Mouse (Mus musculus) activated CD4-positive, CD25-positive, alpha-beta regulatory T cell (primary cell): ENCODE results near the gene Slc6a6. TPM values are rescaled to one million over a fixed set of nuclear protein-coding genes. Genes with fewer than 3 reads are reported as not detected.

Experiments
- polyA plus RNA-seq, 2 experiments: library from polyadenylated mRNA; unstranded; fragments of 100-300 nt; shearing (Covaris generic); gene quantifications; one replicate each; pipeline ENCODE4 v1.2.1; 2017

Gene Slc6a6
- 10 to 100 TPM; 66.8 to 69.0 TPM for polyA plus RNA-seq

DNA sequence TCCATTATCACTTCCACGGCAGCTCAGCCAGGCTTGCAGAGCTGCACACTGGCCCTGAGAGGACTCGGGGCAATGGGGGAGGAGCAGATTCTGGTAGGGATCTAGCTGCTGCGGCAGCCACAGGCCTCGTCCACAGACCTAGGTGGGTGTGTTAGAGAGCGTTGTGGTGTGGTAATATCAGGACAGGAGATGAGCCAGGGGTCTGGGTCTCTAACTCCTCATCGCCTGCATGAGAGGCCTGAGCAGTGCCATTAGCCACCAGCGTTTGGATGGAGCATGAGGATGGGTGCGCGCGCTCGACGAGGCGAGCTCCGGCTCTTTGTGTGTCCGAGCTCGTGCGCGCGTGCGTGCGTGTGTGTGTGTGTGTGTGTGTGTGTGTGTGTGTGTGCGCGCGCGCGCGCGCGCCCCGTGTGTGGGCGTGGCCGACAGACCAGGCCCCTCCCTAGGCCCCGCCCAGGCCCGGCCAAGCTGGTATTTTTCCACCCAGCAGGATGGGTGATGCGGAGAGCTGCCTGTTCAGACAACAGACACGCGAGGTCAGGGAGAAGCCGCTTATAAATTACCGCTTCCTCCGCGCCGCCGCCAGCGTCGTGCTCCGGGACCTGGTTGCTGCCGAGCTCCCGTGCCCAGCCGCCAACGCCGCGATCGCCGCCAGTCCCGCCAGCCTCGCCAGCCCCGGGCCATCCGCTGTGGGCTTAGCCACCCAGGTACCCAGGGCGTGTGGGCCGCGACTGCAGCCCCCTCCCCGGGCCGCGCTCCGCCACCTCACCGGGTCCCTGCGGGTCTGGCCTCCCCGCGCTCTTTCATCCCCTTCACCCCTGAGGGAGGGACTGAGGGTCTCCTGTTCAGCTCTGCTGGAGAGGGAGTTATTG lies at the start of gene Slc6a6:
TSS of gene Slc6a6 (plus strand) at position 452 of the 872 bp plus-strand sequence.

Other genes with a start within 250 kb of the Slc6a6 start
- gene Chchd4, start 210.5 kb upstream of the Slc6a6 start, polyA plus RNA-seq: 10 to 100 TPM in 1 of 2 experiments, 1 to 10 TPM in 1; 8.9 to 18.6 TPM
- gene Tmem43, start 210.3 kb upstream of the Slc6a6 start, polyA plus RNA-seq: 10 to 100 TPM; 46.1 to 57.1 TPM
- gene Xpc, start 168.2 kb upstream of the Slc6a6 start, polyA plus RNA-seq: 10 to 100 TPM; 25.2 to 26.3 TPM
- gene Lsm3, start 168.1 kb upstream of the Slc6a6 start, polyA plus RNA-seq: 100 to 1,000 TPM; 110 to 139 TPM
- under 1 TPM; 0.05 TPM for gene Grip2, start 143.2 kb downstream of the Slc6a6 start, polyA plus RNA-seq
- 10 to 100 TPM; 27.7 to 45.0 TPM for gene Ccdc174, start 194.0 kb downstream of the Slc6a6 start, polyA plus RNA-seq
- gene 4930590J08Rik, start 218.8 kb downstream of the Slc6a6 start, polyA plus RNA-seq: under 1 TPM; 0.10 to 0.11 TPM